13 mouse cellular contexts compared by ENCODE assay signal in genomic region chr6:57520749-57521652, GRCm38 (mm10).
"Had no signal": no experiment of that assay in that cellular context is flagged by ENCODE, and none has a peak within 500 bp of the region (broad histone marks: within the 10 kb centered on the region; RNA-seq: fewer than 3 reads in every experiment).

No protein-coding gene starts in this region.

- H3K36me3 ChIP-seq: liver, embryonic 12.5 days; midbrain, embryonic 12.5 days; neural tube, embryonic 15.5 days had no signal

- DNase-seq: kidney, adult 8-10 months; kidney, postnatal 25 days; layer of hippocampus, adult 9-11 months; layer of hippocampus, postnatal 36 days; lung, postnatal 4 days; right cerebral cortex, postnatal 4 days; thymus, postnatal 25 days had no signal

- H3K27ac ChIP-seq: limb, embryonic 15.5 days; liver, embryonic 12.5 days; midbrain, embryonic 12.5 days; neural tube, embryonic 15.5 days; stomach, postnatal 0 days had no signal

- H3K9ac ChIP-seq: limb, embryonic 15.5 days; liver, embryonic 12.5 days; midbrain, embryonic 12.5 days; neural tube, embryonic 15.5 days had no signal

- H3K4me3 ChIP-seq: limb, embryonic 15.5 days; liver, embryonic 12.5 days; midbrain, embryonic 12.5 days; neural tube, embryonic 15.5 days had no signal

- ATAC-seq: intestine, embryonic 16.5 days; liver, embryonic 12.5 days had no signal

- H3K27me3 ChIP-seq: limb, embryonic 15.5 days; liver, embryonic 12.5 days; midbrain, embryonic 12.5 days; neural tube, embryonic 15.5 days had no signal

- H3K4me2 ChIP-seq: limb, embryonic 15.5 days; liver, embryonic 12.5 days; midbrain, embryonic 12.5 days; neural tube, embryonic 15.5 days had no signal

- H3K4me1 ChIP-seq: limb, embryonic 15.5 days; liver, embryonic 12.5 days; midbrain, embryonic 12.5 days; neural tube, embryonic 15.5 days had no signal

- H3K9me3 ChIP-seq: limb, embryonic 15.5 days; liver, embryonic 12.5 days; midbrain, embryonic 12.5 days; neural tube, embryonic 15.5 days had no signal
